Mouse (Mus musculus) MEL (cell line): Measurements from ENCODE around the gene Naa35. TPM values are rescaled to one million over a fixed set of nuclear protein-coding genes. Genes with fewer than 3 reads are reported as not detected.

Experiments used
- DNase-seq: peaks from one replicate; pipeline ENCODE4 v3.0.0; 2011; ENCODE audit warnings: low read depth, low spot score
- H3K27ac ChIP-seq: 2 replicates; pipeline ENCODE4 v1.5.1; 2012; ENCODE audit warnings: low read depth, mild to moderate bottlenecking, control low read depth, low read length, moderate library complexity; ENCODE audit not compliant: control insufficient read depth
- H3K27me3 ChIP-seq, 2 experiments: fragments of 150-350 bp in 1 of 2; sonication (generic) in 1 of 2; 2 replicates each; pipeline ENCODE4 v1.6.1; 2012; ENCODE audit warnings: low read length in 2 of 2, mild to moderate bottlenecking in 2 of 2, improper control_type of control experiment in 1 of 2, moderate library complexity in 1 of 2; ENCODE audit not compliant: insufficient read depth in 2 of 2, control insufficient read depth in 1 of 2
- H3K36me3 ChIP-seq, 2 experiments: 2 replicates each; pipeline ENCODE4 v1.6.1; 2012 to 2014; ENCODE audit warnings: low read length in 2 of 2, improper control_type of control experiment in 1 of 2, inconsistent platforms in 1 of 2, mild to moderate bottlenecking in 1 of 2; ENCODE audit not compliant: insufficient read depth in 2 of 2, control insufficient read depth in 1 of 2
- H3K4me1 ChIP-seq, 2 experiments: fragments of 150-350 bp in 1 of 2; sonication (generic) in 1 of 2; 2 replicates each; pipeline ENCODE4 v1.6.1; 2012; ENCODE audit warnings: low read length in 2 of 2, improper control_type of control experiment in 1 of 2, mild to moderate bottlenecking in 1 of 2; ENCODE audit not compliant: insufficient read depth in 2 of 2, control insufficient read depth in 1 of 2
- H3K4me3 ChIP-seq, 2 experiments: fragments of 150-350 bp in 1 of 2; sonication (generic) in 1 of 2; 2 replicates each; pipeline ENCODE4 v1.5.1; 2012; ENCODE audit warnings: low read depth in 2 of 2, low read length in 2 of 2, mild to moderate bottlenecking in 2 of 2, moderate library complexity in 2 of 2, control low read depth in 1 of 2, improper control_type of control experiment in 1 of 2; ENCODE audit not compliant: control insufficient read depth in 1 of 2, insufficient read depth in 1 of 2
- H3K79me2 ChIP-seq: 2 replicates; pipeline ENCODE4 v1.6.1; 2012; ENCODE audit warnings: mild to moderate bottlenecking, low read length, moderate library complexity; ENCODE audit not compliant: control insufficient read depth, poor library complexity, insufficient read depth
- H3K9ac ChIP-seq: 2 replicates; pipeline ENCODE4 v1.6.1; 2012; ENCODE audit warnings: low read depth, mild to moderate bottlenecking, control low read depth, low read length, moderate library complexity; ENCODE audit not compliant: control insufficient read depth, poor library complexity, severe bottlenecking
- H3K9me3 ChIP-seq: fragments of 150-350 bp; sonication (generic); replicated peaks from 2 replicates; pipeline ENCODE4 v1.6.1; 2012; ENCODE audit warnings: mild to moderate bottlenecking, low read length, improper control_type of control experiment, moderate library complexity; ENCODE audit not compliant: insufficient read depth
- CHD1 ChIP-seq: IDR thresholded peaks from 2 replicates; pipeline ENCODE4 v1.6.1; 2012; ENCODE audit warnings: low read depth, mild to moderate bottlenecking, inconsistent platforms, low read length, improper control_type of control experiment
- CTCF ChIP-seq, 3 experiments: IDR thresholded peaks in 2 of 3; conservative IDR thresholded peaks in 1 of 3; 2 replicates each; pipeline ENCODE4 v1.5.1; 2011 to 2012; ENCODE audit warnings: low read length in 3 of 3, low read depth in 2 of 3, mild to moderate bottlenecking in 2 of 3, improper control_type of control experiment in 1 of 3, inconsistent platforms in 1 of 3, mixed read lengths in 1 of 3, moderate library complexity in 1 of 3; ENCODE audit not compliant: control insufficient read depth in 1 of 3, insufficient read depth in 1 of 3, poor library complexity in 1 of 3, severe bottlenecking in 1 of 3
- E2F4 ChIP-seq: IDR thresholded peaks from 2 replicates; pipeline ENCODE4 v1.6.1; 2011; ENCODE audit warnings: low read depth, low read length, improper control_type of control experiment, borderline replicate concordance
- EP300 ChIP-seq, 2 experiments: IDR thresholded peaks; 2 replicates each; pipeline ENCODE4 v1.6.1; 2011; ENCODE audit warnings: improper control_type of control experiment in 2 of 2, low read length in 2 of 2, low read depth in 1 of 2, mild to moderate bottlenecking in 1 of 2
- ETS1 ChIP-seq: IDR thresholded peaks from 2 replicates; pipeline ENCODE4 v1.6.1; 2012; ENCODE audit warnings: low read depth, mild to moderate bottlenecking, inconsistent platforms, low read length, improper control_type of control experiment, moderate library complexity
- GATA1 ChIP-seq: IDR thresholded peaks from 2 replicates; pipeline ENCODE4 v1.6.1; 2011; ENCODE audit warnings: low read depth, low read length, improper control_type of control experiment
- KAT2A ChIP-seq: conservative IDR thresholded peaks from 2 replicates; pipeline ENCODE4 v1.6.1; 2012; ENCODE audit warnings: low read depth, low read length, improper control_type of control experiment, inconsistent platforms
- MAFK ChIP-seq: IDR thresholded peaks from 2 replicates; pipeline ENCODE4 v1.6.1; 2011; ENCODE audit warnings: low read depth, mild to moderate bottlenecking, low read length, improper control_type of control experiment, borderline replicate concordance
- MAX ChIP-seq: IDR thresholded peaks from 2 replicates; pipeline ENCODE4 v1.6.1; 2011; ENCODE audit warnings: low read length, improper control_type of control experiment
- MAZ ChIP-seq: IDR thresholded peaks from 2 replicates; pipeline ENCODE4 v1.6.1; 2012; ENCODE audit warnings: low read depth, mild to moderate bottlenecking, inconsistent platforms, low read length, improper control_type of control experiment
- MYC ChIP-seq: IDR thresholded peaks from 2 replicates; pipeline ENCODE4 v1.6.1; 2011; ENCODE audit warnings: low read depth, mild to moderate bottlenecking, low read length, improper control_type of control experiment, moderate library complexity
- NELFE ChIP-seq: IDR thresholded peaks from 2 replicates; pipeline ENCODE4 v1.6.1; 2011; ENCODE audit warnings: low read depth, low read length, improper control_type of control experiment
- POLR2AphosphoS2 ChIP-seq: IDR thresholded peaks from 2 replicates; pipeline ENCODE4 v1.6.1; 2011; ENCODE audit warnings: low read length, improper control_type of control experiment
- POLR2AphosphoS5 ChIP-seq: IDR thresholded peaks from 2 replicates; pipeline ENCODE4 v1.6.1; 2012; ENCODE audit warnings: low read depth, borderline replicate concordance, mild to moderate bottlenecking, inconsistent platforms, low read length, moderate library complexity, mixed read lengths
- SIN3A ChIP-seq: IDR thresholded peaks from 2 replicates; pipeline ENCODE4 v1.6.1; 2012; ENCODE audit warnings: low read length, improper control_type of control experiment, inconsistent platforms
- TCF12 ChIP-seq: IDR thresholded peaks from 2 replicates; pipeline ENCODE4 v1.6.1; 2014; ENCODE audit warnings: low read depth, mild to moderate bottlenecking, inconsistent platforms, low read length, improper control_type of control experiment, moderate library complexity
- UBTF ChIP-seq: IDR thresholded peaks from 2 replicates; pipeline ENCODE4 v1.6.1; 2012; ENCODE audit warnings: low read depth, mild to moderate bottlenecking, inconsistent platforms, low read length, improper control_type of control experiment, moderate library complexity, borderline replicate concordance; ENCODE audit not compliant: insufficient read depth
- USF1 ChIP-seq: IDR thresholded peaks from 2 replicates; pipeline ENCODE4 v1.6.1; 2014; ENCODE audit warnings: low read depth, mild to moderate bottlenecking, inconsistent platforms, low read length, improper control_type of control experiment, moderate library complexity
- USF2 ChIP-seq, 2 experiments: IDR thresholded peaks; 2 replicates each; pipeline ENCODE4 v1.6.1; 2011 to 2012; ENCODE audit warnings: improper control_type of control experiment in 2 of 2, low read length in 2 of 2, borderline replicate concordance in 1 of 2, inconsistent platforms in 1 of 2, low read depth in 1 of 2, mild to moderate bottlenecking in 1 of 2; ENCODE audit not compliant: insufficient read depth in 1 of 2
- ZMIZ1 ChIP-seq: IDR thresholded peaks from 2 replicates; pipeline ENCODE4 v1.6.1; 2012; ENCODE audit warnings: low read depth, mild to moderate bottlenecking, inconsistent platforms, low read length, improper control_type of control experiment, moderate library complexity
- polyA plus RNA-seq, 2 experiments: library from polyadenylated mRNA; stranded (reverse) in 1 of 2; unstranded in 1 of 2; fragments of >175 nt in 1 of 2; fragments of >200 nt in 1 of 2; gene quantifications; 2 replicates each; pipeline versions ENCODE4 v1.2.1 to v1.2.4; 2012; ENCODE audit warnings: low replicate concordance in 2 of 2, low read depth in 1 of 2; ENCODE audit not compliant: insufficient read length in 2 of 2, insufficient read depth in 1 of 2, missing spikeins in 1 of 2
- total RNA-seq: library from RNA; depleted of rRNA; stranded (reverse); fragments of 300-350 nt; gene quantifications from 2 replicates; pipeline ENCODE4 v1.2.3, GENCODE M21; 2012

The Naa35 gene
- total and polyA plus RNA-seq, 3 experiments: 19.5 to 44.4 TPM; not detected in 1

DNA sequence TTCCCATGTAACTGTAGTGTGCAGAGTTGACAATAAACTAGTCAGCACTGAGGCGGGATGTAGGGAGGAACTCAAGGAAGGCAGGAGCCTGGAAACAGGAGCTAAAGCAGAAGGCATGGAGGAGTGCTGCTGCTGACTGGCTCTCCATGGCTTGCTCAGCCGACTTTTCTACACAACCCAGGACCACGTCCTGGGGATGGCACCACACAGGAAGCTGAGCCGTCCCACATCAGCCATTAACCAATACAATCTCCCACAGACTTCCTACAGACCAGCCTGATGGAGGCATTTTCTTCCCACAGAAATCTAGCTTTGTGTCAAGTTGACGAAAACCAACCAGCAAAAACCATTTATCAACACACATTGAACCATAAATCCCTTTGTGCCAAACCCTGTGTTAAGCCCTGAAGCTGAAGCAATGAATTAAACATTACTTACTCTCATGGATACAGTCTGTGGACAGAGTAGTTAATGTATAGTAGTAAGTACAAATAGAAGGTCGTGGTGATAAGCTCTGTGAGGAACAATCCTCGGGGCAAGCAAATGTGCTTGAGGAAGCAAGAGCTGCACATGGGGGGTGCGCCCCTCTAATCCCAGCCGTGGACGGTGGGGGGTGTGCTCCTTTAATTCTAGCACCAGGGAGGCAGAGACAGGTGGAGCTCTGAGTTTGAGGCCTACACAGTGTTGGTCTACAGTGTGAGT lies 20.3 kb downstream of the Naa35 start:
- no peak overlapping the region for H3K27ac ChIP-seq
- no peak overlapping the region for H3K9ac ChIP-seq
- no peaks in the 10 kb centered on the region for H3K9me3 ChIP-seq
- H3K4me1 ChIP-seq: no peaks in the 10 kb centered on the region
- DNase-seq: no peak
- no peak overlapping the region for H3K4me3 ChIP-seq
- TF ChIP-seq ETS1: no peak
- TF ChIP-seq ZMIZ1: no peak
- TF ChIP-seq MYC: no peak
- TF ChIP-seq EP300 (IDR thresholded peaks at IDR 0.05; ENCODE audit: low read depth in 1 of 2, low read length in 2 of 2): no peak
- TF ChIP-seq USF1: no peak
- TF ChIP-seq TCF12: no peak
- TF ChIP-seq SIN3A: no peak
- TF ChIP-seq POLR2AphosphoS2: no peak
- TF ChIP-seq CTCF (IDR thresholded peaks at IDR 0.05 in 2 of 3, conservative IDR thresholded peaks at IDR 0.05 in 1 of 3; ENCODE audit: control insufficient read depth in 1 of 3, insufficient read depth in 1 of 3, low read depth in 2 of 3, low read length in 3 of 3, poor library complexity in 1 of 3, severe bottlenecking in 1 of 3): no peak
- TF ChIP-seq MAX: no peak
- no peak for TF ChIP-seq POLR2AphosphoS5
- no peak for TF ChIP-seq GATA1
- TF ChIP-seq CHD1: no peak
- no peak for TF ChIP-seq MAZ
- no peak for TF ChIP-seq USF2 (IDR thresholded peaks at IDR 0.05; ENCODE audit: borderline replicate concordance in 1 of 2, insufficient read depth in 1 of 2, low read depth in 1 of 2, low read length in 2 of 2)
- H3K27me3 ChIP-seq: no peaks in the 10 kb centered on the region
- H3K36me3 ChIP-seq: peaks cover 0 to 15% of the 10 kb centered on the region in 2 experiments; a peak in 2 of 4 replicates
- no peaks in the 10 kb centered on the region for H3K79me2 ChIP-seq

DNA sequence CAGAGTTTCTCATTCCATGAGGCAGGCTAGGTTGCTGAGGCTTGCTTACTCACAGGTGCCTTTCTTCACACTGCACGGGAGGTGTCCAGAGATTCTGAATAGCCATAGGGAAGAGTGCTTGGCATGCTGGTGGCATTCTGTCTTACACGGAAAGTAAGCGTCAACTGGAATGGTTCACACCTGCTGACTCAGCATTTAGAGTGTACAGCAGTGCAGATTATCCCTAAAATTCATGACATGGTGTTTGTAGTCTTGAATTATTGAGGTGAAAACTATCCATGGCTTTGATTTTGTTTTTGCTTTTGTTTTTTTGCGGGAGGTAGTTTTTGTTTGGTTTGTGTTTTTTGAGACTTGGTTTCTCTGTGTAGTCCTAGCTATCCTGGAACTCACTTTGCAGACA lies 24.8 kb downstream of the Naa35 start:
- Histone ChIP-seq H3K9ac (no peak overlapping the region), H3K9me3 (no peaks in the 10 kb centered on the region), H3K4me3 (no peak overlapping the region), H3K36me3 (peaks cover 0 to 2% of the 10 kb centered on the region in 2 experiments; a peak in 2 of 4 replicates), H3K4me1 (no peaks in the 10 kb centered on the region), H3K79me2 (no peaks in the 10 kb centered on the region), H3K27ac (no peak overlapping the region), H3K27me3 (no peaks in the 10 kb centered on the region)
- DNase-seq: no peak
- TF ChIP-seq KAT2A: no peak
- TF ChIP-seq UBTF: no peak
- TF ChIP-seq NELFE: no peak
- no peak for TF ChIP-seq E2F4
- TF ChIP-seq MYC: no peak
- TF ChIP-seq MAFK: peak; percentile 90
